Mouse (Mus musculus) 3T3-L1 (cell line): ENCODE results near the gene Zc3h10.
A peak's percentile ranks its signal among the peaks of the same experiment; 100 is the strongest.

ENCODE experiments used
- DNase-seq: peaks from one replicate; pipeline ENCODE4 v3.0.0-alpha.2; 2015; ENCODE audit warnings: low read depth, low spot score

Gene Zc3h10

DNA sequence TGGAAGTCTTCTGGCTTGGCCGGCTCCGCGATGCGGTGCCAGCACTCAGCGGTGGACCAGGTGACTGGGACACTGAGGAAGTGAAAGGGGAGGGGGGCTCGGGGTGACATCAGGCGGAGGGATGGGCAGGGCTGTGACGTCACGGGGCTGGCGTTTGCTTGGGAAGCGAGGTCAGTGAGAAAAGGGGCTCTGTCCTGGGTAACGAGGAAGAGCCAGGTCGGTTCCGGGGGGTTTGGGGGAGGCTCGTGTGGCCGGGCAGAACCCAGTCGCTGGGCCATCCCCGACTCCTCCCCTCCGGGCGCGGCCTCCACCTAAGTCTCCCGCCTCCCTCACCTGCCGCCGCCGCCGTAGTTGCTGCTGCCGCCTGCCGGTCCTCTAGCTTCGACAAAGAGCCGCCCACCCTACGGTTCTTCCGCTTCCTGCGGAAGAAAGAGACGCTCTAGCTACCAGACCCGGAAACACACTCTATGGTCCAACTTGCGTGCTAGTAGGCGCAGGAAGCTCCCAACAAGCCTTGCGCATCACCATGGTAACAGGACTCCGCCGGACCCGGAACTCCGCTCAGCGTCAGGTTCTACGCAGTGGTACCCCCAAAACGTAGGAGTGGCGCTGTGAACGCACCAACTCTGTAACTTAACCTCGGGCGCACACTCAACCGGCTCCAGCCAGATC, at the start of gene Zc3h10:
Gene Zc3h10 (minus strand): TSS at position 414 of the 672 bp plus-strand sequence.
- peak; percentile 99 for DNase-seq

DNA sequence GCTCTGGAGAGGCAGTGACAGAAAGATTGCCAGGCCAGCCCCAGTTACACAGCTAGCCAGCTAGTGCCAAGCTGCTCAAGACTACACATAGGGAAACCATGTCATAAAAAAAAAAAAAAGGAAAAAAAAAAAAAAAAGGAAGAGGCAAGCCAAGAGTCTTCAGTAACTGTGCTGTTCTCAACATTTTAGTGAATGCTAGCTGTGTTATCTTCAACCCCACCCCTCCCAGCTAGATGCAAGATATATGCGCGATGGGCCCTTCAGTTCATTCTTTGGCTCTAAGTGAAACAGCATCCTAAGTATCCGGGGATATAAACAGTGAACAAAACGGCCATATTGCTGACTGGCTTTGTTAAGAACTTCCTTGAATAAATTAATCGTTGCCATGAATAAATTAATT, 45.2 kb upstream of the Zc3h10 start:
- DNase-seq, result no peak

DNA sequence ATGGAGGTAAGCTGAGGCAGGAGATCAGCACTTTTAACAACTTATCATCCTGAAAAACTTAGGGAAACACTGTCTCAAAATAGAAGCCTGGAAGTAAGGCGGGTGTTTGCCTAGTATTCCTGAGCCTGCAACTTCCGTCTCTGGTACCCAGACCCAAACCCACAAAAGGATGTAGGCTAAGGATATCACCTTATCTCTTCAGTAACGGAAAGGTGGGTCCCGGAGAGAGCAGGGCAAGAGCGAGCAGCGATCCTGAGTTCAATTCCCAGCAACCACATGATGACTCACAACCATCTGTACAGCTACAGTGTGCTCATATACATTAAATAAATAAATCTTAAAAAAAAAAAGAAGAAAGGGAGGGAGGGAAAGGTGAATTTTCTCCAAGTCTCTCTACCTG, 43.9 kb upstream of the Zc3h10 start:
- DNase-seq, result no peak

DNA sequence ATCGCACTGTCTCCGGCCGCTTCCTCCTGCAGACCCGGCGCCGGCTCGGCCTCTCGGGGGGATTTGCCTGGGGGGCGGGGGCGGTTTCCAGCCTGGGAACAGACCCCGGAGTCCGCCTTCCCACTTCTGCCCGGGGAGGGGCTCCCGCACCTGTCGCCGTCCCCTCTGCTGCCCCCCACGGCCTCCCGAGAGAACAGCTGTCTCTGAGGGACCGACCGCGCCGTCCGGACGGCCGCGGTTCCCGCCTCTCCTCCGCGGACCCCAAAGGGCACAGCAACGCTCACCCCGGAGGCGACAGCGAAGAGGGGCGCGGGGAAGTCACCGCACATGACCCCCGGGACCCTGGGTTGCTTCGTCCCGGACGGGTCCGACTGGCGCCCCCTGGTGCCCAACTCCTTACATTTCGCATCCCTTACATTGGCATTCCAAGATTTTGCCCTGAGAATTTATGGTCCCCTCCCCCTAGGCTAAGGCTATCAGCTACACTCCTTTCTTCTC, 42.7 kb upstream of the Zc3h10 start:
- peak; percentile 51 for DNase-seq

DNA sequence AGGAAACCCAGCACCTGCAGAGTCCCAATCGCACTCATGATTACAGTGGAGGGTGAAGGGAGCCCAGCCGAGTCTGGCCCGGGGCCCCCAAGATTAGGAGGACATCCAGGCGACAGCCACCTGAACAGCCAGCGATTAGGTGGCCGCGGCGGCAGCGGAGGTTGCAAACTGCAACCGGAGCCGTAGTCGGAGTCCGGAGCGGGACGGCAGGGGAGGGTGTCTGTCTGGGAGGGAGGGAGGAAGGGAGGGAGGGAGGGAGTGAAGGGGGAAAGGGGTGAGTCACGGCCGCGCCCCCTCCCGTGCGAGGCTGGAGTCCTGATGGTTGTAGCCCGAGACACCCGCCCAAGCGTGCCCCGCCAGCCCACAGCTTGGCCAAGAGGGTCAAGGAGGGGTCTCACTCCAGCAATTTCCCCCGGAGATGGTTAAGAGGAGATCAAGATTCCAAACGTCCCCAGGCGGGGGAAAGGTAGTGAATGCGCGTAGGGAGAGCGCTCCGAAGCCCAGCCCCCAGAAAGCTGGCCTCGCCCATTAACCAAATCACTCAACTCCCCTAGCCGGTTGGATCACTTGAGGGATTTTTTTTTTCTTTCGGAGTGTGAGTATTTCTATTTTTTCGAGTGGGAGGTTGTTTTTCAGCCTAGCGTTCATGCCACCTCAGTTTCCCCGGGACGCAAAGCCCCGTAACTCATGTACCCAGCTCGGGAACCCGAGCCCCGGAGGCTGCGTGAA, 42.1 kb upstream of the Zc3h10 start, which contains the start of gene Erbb3:
Gene Erbb3 (minus strand): TSS at position 189 of the 729 bp plus-strand sequence.
- peak; percentile 33 for DNase-seq

DNA sequence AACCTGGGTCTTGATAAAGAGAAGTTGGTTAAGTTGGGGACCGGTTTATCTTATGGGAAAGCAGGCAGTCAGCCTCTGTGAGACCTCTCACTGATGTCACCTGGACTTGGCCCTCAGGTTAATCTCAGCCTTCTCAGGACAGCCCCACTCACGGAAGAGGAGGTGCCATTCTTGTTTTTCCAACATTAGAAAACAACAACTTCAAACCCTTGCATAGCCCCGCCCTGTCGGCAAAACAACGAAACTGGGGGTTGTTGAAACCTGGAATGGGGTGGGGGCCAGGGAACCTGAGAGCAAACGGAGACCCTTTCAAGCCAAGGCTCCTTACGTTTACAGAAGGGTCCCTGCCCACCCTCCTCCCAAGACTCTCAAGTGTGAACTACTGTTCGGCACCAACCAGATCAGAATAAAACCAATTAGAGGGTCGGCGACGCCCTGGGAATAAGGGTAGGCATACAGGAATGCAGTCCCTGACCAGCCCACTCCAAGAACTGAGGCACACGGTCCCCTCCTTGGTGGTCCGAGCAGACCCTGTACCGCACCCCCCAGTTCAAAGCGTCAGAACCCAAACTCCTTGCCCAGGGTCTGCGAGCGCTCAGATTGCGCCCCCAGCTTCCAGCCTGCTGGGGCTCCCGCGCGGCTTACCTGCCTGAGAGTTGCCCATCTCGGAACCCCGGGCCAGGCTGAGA, 41.3 kb upstream of the Zc3h10 start:
- no peak for DNase-seq

DNA sequence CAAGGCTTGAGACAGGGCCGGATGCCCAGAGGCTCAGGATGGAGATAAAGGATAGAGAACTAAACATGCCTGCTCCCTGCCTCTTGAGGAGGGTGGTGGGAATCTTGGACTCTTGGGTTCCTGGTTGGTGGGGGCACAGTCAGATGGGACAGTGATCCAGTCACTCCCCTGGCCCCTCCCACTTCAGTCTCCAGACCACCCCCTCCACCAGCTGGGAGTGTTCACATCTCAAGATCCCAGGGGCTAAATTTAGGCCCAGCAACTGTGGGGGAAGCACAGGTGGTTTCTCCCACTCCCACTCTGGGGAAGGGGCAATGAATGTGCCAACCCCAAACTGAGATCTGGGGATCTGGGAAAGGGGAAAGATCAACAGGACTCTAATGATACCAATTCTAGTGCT, 40.6 kb upstream of the Zc3h10 start:
- DNase-seq, result no peak

DNA sequence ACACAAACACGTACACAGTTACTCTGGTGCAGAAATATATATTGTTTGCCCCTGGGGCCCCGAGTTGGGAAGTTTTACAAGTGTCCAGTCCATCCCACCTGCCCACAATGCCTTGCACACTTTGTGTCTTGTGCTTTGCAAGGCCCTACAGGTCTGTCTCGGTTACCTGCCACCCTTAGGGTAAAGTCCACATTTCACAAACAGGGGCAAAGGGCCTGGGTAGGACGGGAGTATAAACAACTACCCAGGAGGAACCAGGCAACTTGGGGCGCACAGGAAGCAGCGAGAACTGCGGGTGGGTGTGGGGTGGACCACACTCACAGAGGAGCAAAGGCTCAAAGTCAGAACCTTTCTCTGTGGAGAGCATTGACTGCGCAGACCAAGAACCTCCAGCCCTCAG, 40.1 kb upstream of the Zc3h10 start:
- DNase-seq, result no peak

DNA sequence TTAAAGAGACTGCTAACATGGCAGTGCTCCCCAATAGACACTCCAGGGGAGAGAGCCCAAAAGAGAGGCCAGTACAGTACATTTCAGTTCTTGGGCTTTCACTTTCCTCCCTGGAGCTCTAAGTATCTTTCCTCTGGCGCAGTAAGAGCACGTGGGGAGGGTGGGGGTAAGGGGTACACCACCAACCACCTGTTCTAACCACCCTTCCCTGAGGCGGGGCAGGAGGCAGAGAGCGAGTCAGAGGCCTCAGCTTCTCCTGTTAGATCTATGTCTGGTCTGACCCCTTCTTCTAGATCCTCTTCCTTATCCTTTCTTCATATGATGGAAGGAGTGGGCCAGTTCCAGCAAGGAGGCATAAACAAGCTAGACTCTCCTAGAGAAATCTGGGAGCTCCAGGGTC, 39.5 kb upstream of the Zc3h10 start:
- no peak for DNase-seq

DNA sequence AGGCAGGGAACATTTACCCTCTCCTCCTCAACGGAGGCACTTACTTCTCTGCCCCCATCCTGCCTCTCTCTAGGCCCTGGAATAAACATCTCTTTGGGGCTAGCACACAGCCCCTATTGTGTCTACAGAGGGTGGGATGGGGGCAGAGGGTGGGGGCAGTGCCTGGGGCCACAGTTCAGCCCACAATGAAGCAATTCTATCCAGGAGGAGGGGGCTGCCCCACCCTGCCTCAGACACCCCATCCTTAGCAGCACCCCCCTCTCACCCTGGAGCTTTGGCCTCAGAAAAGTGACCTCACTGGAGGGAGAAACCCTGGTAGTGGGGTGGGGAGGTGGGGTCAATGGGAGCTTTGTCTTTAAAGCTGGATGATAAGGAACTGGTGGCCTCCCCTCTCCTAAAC, 39.0 kb upstream of the Zc3h10 start:
- no peak for DNase-seq

DNA sequence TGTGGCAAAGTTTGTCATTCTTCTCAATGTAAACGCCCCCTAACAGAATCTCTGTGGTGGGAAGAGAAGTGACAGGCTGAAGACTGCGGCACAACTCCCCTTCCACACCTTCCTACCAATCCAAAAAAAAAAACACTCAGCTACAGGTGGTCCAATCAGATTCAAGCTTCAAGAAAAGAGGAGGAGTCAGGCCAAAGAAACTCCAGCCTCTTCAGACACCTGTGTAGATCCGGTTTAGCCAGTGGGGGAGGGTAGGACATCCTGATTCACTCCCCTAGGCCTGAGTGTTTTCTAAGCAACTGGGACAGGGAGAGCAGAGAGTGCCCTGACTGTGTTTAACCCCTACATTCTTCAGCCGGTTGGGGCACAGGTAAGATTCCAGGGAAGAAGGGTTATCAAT, 36.8 kb upstream of the Zc3h10 start:
- no peak for DNase-seq

DNA sequence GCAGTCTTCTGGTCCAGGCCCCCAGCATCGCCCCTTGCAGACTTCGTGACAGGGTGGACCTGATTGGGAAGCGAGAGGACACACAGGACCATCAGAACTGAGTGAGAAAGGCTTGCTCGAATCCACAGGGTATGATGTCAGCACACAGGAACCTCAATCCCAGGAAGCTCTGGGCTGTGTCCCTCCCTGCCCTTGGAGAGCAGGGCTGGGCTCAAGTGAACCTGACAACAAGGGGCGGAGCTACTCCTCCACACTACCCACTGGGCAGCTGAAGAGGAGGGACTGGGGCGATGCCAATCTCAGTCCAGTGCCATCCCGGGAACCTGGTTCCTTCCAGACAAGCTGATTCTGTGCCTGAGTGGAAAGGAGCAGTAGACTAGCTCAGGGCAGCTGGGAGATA, 36.1 kb upstream of the Zc3h10 start:
- DNase-seq, result peak; percentile 32

DNA sequence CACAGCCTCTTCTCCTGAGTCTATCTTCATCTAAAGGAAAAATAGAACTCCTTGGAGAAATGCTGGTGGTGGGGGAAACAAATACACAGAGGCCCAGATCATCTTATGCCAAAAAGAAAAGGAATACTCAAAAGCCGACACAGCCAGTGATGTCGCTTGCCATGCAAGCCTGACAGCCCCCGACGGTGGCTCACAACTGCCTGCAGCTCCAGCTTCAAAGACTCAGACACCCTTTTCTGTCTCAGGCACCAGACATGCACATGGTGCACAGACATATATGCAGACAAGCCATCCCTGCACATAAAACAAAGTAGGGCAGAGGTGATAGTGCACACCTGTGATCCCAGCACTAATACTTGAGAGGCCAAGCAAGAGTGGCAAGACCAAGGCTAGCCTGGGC, 32.2 kb upstream of the Zc3h10 start:
- no peak for DNase-seq

DNA sequence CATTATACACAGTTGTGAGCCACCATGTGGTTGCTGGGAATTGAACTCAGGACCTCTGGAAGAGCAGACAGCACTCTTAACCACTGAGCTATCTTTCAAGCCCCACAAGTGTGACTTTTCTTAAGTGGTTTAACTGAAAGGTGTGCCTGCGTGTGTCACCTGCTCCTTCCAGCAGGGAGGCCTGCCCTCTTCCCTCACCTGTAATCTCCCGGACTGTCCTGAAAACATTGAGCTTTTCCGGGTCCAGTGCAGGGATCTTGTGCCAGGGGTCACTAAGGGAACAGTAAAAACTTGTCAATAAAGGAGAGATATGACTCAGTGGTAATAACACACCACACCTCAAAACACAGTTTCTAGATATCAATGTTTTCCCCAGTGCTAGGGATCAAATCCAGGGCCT, 31.7 kb upstream of the Zc3h10 start:
- no peak for DNase-seq

DNA sequence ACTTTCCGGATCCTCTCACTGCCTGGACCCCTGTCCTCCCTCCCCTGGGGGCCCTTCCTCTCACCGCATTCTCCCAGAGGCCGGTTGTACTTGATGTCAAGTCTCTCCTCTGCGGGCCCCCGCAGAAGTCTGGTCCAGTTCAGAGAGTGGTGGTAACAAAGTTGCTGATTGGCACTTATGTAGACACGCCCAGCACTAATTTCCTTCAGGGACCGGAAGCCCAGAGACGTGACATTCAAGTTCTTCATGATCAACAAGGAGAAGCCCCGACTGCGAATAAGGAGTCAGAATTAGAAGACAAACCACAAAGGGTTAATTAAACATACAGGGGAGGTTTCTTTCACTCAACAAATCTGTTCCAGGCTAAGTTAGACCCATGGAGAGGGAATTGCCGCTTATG, 30.8 kb upstream of the Zc3h10 start:
- no peak for DNase-seq

DNA sequence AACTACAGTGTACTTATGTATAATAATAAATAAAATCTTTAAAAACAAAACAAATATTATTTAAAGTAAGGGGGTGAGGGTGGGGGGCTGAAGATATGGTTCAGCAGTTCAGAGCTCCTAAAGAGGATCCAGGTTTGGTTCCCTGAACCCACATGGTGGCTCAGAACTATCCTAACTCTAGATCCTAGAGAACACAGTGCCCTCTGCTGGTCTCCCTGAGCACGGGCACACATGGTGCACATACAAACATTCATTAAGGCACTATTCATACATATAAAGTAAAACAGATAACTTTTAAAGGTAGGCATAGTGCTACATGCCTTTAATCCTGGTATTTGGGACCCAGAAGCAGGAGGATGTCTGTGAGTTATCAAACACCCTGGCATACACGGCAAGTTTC, 27.5 kb upstream of the Zc3h10 start:
- DNase-seq, result peak; percentile 40

DNA sequence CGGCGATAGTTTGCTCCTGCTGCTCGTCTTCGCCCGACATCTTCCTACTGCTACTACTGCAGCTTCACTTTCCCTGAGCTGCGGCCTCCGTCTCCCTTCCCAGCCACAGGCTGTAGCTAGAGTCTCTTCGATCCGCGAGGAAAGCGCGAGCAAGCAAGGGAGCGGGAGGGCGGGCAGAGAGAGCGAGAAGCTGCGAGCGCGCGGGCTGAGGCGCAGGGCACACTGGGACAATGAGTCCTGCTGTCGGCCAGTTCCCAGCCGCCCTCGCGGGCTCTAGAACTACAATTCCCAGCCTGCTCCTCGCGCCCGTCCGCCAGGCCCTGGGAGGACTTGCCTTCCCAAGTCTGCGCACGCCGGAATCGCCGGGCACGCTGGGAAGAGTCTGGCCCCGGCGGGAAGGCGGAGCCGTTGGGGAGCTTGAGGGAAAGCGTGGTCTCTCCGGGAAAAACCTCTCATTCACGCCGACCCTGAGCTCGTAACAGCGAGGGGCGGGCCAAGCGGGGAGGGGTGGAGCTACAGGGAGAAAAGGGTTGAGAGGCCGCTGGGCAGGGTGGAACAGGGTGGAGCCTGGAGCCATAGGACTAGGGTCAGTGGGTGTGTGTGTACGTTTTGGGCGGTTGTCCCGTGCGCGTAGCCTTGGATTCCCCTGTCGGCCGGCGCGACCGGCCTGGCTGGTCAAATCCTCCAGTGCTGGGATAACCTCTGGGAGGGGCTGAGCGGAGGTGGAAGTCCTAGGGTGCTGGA, 18.4 kb upstream of the Zc3h10 start, which contains the start of gene Pa2g4:
Gene Pa2g4 (minus strand): TSS at position 200 of the 744 bp plus-strand sequence.
- DNase-seq, result peak; percentile 99

DNA sequence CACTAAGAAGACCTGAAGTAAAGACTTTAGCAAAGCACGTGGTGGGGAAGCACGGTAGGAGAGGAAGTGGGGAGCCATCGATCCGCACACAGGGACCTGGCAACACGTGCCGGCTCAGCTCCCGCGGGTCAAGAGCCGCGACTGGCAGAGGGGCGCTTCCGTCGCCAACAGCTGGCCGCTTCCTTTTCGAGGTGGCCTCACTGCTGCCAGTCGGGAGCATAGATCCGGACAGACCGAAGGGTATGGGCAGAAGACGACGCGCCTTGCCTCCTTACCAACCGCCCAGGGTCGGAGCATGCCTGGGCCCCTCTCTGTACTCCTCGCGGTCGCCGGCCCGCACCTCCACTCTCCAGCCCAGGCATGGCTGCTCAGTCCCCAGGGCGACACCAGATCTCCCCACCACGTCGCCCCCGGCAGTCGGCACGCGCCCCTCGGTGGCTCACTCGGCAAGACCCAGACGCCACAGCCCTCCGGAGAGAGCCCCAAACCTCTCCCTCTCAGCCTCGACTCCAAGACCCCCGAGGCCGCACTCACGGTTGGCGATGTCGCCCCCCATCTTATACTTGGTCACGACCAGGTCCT, 17.7 kb upstream of the Zc3h10 start:
- peak; percentile 30 for DNase-seq

DNA sequence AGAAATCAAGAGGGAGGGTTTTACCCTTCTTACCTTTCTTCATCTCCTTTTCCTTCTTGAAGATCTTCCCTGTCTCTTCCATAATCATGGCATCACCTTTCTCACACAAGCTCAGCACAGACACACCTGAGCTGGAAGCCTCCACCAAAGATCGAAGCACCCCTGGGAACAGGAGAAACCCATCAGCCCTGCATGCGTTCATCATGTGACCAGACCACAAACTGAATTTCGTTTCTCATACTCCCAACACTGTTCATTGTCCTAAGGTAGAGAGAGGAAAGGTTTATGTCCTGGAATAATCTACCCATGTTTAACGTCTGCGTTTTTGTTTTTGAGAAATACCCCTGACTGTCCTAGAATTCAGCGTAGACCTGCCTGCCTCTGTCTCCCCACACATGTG, 16.0 kb upstream of the Zc3h10 start:
- DNase-seq, result no peak

DNA sequence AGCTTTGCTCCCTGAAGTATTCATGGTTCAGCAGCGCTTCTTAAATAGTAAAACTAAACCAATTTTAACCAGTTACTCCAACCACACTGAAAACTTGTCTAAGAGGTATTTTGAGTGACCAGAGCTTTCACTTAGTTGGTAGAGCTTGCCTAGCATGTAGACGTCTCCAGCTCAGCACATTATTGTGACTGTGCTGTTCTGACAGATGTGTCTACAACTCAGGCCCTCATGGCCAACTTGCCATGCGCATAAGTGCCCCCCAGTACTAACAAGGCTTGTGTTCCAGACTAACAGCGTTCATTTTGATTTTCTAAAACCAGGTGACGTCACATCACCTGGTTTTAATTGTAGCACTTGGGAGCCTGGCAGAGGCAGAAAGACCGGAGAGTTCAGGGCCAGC, 9.4 kb upstream of the Zc3h10 start:
- no peak for DNase-seq

DNA sequence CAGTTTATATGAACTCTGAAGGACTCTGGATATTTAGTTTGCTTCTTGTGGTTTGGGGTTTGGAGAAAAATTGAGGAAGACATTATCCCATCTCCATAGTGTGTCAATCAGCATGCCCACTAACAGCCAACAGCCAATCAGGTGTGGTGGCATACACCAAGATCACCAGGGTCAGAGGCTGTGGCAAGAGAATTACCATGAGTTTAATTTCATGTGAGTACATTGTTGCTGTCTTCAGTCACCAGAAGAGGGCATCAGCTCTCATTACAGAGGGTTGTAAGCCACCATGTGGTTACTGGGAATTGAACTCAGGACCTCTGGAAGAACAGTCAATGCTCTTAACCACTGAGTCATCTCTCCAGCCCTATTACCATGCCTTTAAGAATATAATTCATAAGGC, 8.7 kb upstream of the Zc3h10 start:
- DNase-seq, result peak; percentile 57
